Mouse (Mus musculus): ENCODE results near the gene Syt1. TPM values are rescaled to one million over a fixed set of nuclear protein-coding genes. Genes with fewer than 3 reads are reported as not detected.

The Syt1 gene
- polyA plus RNA-seq, 1 experiment, result not detected

DNA sequence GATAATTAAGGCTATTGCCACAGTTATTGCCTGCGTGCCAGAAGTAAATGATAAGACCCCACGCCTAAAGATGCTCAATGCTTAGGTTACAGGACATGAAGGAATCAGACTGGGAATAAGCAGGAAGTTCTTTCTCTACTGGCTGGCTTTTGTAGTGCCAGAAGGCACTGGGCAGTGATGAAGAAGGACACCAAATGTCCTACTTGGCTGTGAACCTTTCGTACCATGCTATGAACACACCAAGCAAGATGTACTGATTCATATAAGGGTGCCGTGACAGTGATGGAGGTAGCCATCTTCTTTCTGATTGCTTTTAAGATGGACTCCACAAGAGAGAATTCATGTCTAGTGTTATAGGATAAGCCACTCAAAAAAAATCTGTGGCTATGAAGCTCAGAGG, 145.2 kb downstream of the Syt1 start:
- H3K4me3 ChIP-seq (ENCODE audit: insufficient read depth, low read depth, low read length), result no peak overlapping the region

GRCm38 (mm10) chr10:108855986-108856385, 154.8 kb downstream of the Syt1 start:
- Histone ChIP-seq H3K4me1 (ENCODE audit: control insufficient read depth, insufficient read depth, insufficient read length, low read length) (no peaks in the 10 kb centered on the region), H3K27ac (replicated peaks; ENCODE audit: low read depth, low read length) (no peak overlapping the region), H3K4me3 (ENCODE audit: insufficient read depth, low read depth, low read length) (no peak overlapping the region)

More for the DNA sequence above, 145.2 kb downstream of the Syt1 start:
- Histone ChIP-seq H3K4me1 (ENCODE audit: control insufficient read depth, insufficient read depth, insufficient read length, low read length) (no peaks in the 10 kb centered on the region), H3K27ac (replicated peaks; ENCODE audit: low read depth, low read length) (no peak overlapping the region)

DNA sequence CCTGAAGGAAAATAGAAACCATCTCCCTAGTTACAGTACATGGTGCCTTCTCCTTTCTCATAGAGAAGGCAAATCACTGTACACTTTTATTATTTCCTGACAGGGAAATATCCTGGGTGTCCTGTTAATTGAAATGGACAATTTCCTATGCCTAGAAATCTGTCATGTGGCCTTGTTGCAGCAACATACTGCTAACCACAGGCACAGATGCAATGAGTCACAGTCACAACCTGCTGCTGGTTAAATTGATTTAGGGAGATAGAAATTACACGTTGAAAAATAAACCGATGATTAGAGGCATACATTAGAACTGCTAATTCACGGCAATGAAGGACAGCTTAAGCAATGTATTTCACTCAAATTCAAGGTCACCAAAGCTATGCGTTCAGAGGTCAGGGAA, 158.0 kb downstream of the Syt1 start:
- Histone ChIP-seq H3K4me1 (ENCODE audit: control insufficient read depth, insufficient read depth, insufficient read length, low read length) (no peaks in the 10 kb centered on the region), H3K27ac (replicated peaks; ENCODE audit: low read depth, low read length) (no peak overlapping the region), H3K4me3 (ENCODE audit: insufficient read depth, low read depth, low read length) (no peak overlapping the region)

DNA sequence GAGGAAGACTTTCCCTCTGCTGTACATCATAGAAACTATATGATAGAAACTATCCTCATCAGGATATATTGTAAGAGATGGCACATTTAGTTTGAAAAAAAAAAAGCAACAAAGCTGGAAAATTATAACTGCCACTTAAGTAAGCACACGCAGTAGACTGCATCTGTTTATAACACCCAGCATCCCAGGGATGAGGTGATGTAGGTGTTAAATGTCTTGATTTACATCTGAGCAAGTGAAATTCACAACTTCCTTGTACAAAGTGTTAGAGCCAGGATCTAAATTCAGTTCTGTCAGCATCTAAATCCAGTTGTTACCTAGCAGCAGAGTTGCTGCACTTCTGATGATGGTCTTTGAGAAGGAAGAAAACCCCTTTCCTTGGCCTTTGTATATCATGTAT, 173.3 kb downstream of the Syt1 start:
- H3K4me3 ChIP-seq (ENCODE audit: insufficient read depth, low read depth, low read length), result no peak overlapping the region
- H3K27ac ChIP-seq (replicated peaks; ENCODE audit: low read depth, low read length), result no peak overlapping the region
- H3K4me1 ChIP-seq (ENCODE audit: control insufficient read depth, insufficient read depth, insufficient read length, low read length), result no peaks in the 10 kb centered on the region

GRCm38 (mm10) chr10:108832248-108832647, 178.5 kb downstream of the Syt1 start:
- Histone ChIP-seq H3K4me1 (ENCODE audit: control insufficient read depth, insufficient read depth, insufficient read length, low read length) (no peaks in the 10 kb centered on the region), H3K27ac (replicated peaks; ENCODE audit: low read depth, low read length) (no peak overlapping the region), H3K4me3 (ENCODE audit: insufficient read depth, low read depth, low read length) (no peak overlapping the region)

- Histone ChIP-seq H3K4me3 (ENCODE audit: insufficient read depth, low read depth, low read length) (no peak overlapping the region), H3K27ac (replicated peaks; ENCODE audit: low read depth, low read length) (no peak overlapping the region), H3K4me1 (ENCODE audit: control insufficient read depth, insufficient read depth, insufficient read length, low read length) (no peaks in the 10 kb centered on the region)
Observed at GRCm38 (mm10) chr10:108831801-108832200, 179.0 kb downstream of the Syt1 start.

DNA sequence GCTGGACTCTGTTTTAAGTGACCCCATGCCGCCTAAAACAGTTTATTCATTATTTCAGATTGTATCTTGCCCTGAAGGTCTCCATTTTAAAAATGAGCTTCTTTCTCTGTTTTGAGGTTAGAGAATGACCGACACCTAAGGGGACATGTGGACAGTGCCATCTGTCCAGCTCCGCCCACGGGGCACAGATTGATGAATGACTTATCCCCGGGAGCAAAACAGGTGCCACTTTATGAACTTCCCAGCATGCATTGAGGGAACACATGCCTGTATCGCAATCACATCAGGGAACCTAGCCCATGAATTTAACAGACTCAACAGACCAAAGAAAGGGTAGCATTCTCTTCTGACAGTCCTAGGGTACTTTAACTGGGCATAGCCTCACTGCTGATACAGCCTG, 188.5 kb downstream of the Syt1 start:
- no peak overlapping the region for H3K27ac ChIP-seq (replicated peaks; ENCODE audit: low read depth, low read length)
- no peak overlapping the region for H3K4me3 ChIP-seq (ENCODE audit: insufficient read depth, low read depth, low read length)
- no peaks in the 10 kb centered on the region for H3K4me1 ChIP-seq (ENCODE audit: control insufficient read depth, insufficient read depth, insufficient read length, low read length)

- Histone ChIP-seq H3K4me1 (ENCODE audit: control insufficient read depth, insufficient read depth, insufficient read length, low read length) (no peaks in the 10 kb centered on the region), H3K4me3 (ENCODE audit: insufficient read depth, low read depth, low read length) (no peak overlapping the region), H3K27ac (replicated peaks; ENCODE audit: low read depth, low read length) (no peak overlapping the region)
Observed at GRCm38 (mm10) chr10:108815339-108815738, 195.4 kb downstream of the Syt1 start.

DNA sequence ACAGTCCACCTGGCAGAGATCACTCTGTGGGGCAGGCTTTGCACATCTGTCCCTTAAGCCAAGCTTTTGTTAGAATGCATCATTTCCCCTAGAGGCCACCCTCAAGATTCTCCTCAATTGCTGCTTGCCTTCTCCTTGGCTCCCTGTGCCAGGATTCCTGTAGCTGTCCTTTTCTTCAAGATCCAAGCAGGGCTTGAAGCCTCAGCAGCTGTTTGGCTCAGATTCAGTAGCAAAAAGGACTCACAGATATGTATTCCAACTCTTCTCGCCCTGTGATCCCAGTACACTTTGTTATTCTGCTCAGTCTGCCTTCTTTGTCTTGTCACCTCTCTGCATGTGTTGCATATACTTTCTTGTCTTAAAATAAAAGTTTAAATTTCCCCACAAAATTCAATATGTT, 206.4 kb downstream of the Syt1 start:
- Histone ChIP-seq H3K4me3 (ENCODE audit: insufficient read depth, low read depth, low read length) (no peak overlapping the region), H3K4me1 (ENCODE audit: control insufficient read depth, insufficient read depth, insufficient read length, low read length) (no peaks in the 10 kb centered on the region), H3K27ac (replicated peaks; ENCODE audit: low read depth, low read length) (no peak overlapping the region)

GRCm38 (mm10) chr10:108800776-108801175, 210.0 kb downstream of the Syt1 start:
- Histone ChIP-seq H3K27ac (replicated peaks; ENCODE audit: low read depth, low read length) (no peak overlapping the region), H3K4me1 (ENCODE audit: control insufficient read depth, insufficient read depth, insufficient read length, low read length) (no peaks in the 10 kb centered on the region)

GRCm38 (mm10) chr10:108798826-108799225, 212.0 kb downstream of the Syt1 start:
- Histone ChIP-seq H3K4me3 (ENCODE audit: insufficient read depth, low read depth, low read length) (no peak overlapping the region), H3K27ac (replicated peaks; ENCODE audit: low read depth, low read length) (no peak overlapping the region), H3K4me1 (ENCODE audit: control insufficient read depth, insufficient read depth, insufficient read length, low read length) (no peaks in the 10 kb centered on the region)

More at GRCm38 (mm10) chr10:108800776-108801175, 210.0 kb downstream of the Syt1 start:
- no peak overlapping the region for H3K4me3 ChIP-seq (ENCODE audit: insufficient read depth, low read depth, low read length)

DNA sequence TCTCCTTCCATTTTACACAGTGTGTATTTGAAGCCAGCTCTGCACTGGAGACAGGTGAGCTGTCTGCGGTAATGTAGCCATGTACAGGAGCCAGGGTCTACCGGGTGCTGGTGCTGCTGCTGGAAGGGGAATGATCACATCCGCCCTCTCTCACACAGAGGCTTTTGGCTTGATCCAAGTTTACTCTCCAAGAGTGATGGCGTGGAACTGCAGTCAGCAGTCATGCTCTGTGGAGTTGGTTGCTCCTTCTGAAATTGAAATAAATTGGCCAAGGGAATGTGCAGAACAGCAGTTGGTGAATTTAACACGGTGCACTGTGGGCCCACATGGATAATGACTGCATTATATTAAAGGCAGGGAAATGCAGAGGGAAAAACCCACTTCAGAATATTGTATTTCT, 228.0 kb downstream of the Syt1 start:
- Histone ChIP-seq H3K4me3 (ENCODE audit: insufficient read depth, low read depth, low read length) (no peak overlapping the region), H3K27ac (replicated peaks; ENCODE audit: low read depth, low read length) (no peak overlapping the region), H3K4me1 (ENCODE audit: control insufficient read depth, insufficient read depth, insufficient read length, low read length) (no peaks in the 10 kb centered on the region)

- Histone ChIP-seq H3K4me3 (ENCODE audit: insufficient read depth, low read depth, low read length) (no peak overlapping the region), H3K27ac (replicated peaks; ENCODE audit: low read depth, low read length) (no peak overlapping the region), H3K4me1 (ENCODE audit: control insufficient read depth, insufficient read depth, insufficient read length, low read length) (no peaks in the 10 kb centered on the region)
Observed at GRCm38 (mm10) chr10:108780614-108781013, 230.2 kb downstream of the Syt1 start.

GRCm38 (mm10) chr10:108776735-108777134, 234.0 kb downstream of the Syt1 start:
- Histone ChIP-seq H3K4me1 (ENCODE audit: control insufficient read depth, insufficient read depth, insufficient read length, low read length) (no peaks in the 10 kb centered on the region), H3K4me3 (ENCODE audit: insufficient read depth, low read depth, low read length) (no peak overlapping the region)

GRCm38 (mm10) chr10:108771081-108771480, 239.7 kb downstream of the Syt1 start:
- Histone ChIP-seq H3K4me1 (ENCODE audit: control insufficient read depth, insufficient read depth, insufficient read length, low read length) (no peaks in the 10 kb centered on the region), H3K4me3 (ENCODE audit: insufficient read depth, low read depth, low read length) (no peak overlapping the region), H3K27ac (replicated peaks; ENCODE audit: low read depth, low read length) (no peak overlapping the region)

More at GRCm38 (mm10) chr10:108776735-108777134, 234.0 kb downstream of the Syt1 start:
- H3K27ac ChIP-seq (replicated peaks; ENCODE audit: low read depth, low read length), result no peak overlapping the region

DNA sequence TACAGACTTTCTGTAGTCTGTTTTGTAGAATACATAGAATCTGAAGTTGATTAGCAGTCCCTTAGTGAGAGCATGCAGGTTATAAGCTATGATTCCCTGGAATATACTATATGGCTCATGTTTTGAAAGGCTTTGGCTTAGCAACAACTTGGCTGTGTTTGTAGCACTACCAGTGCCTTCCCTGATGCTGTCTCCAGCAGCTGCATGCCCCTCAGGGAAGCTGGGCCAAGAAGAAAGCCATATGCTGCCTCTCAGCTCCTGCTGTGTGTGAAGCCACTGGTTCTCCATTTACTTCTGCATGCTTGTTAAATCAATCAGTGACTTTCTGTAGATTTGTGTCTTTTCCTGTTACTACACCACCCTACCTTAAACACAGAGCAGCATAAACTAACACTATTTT, 245.2 kb downstream of the Syt1 start:
- Histone ChIP-seq H3K4me3 (ENCODE audit: insufficient read depth, low read depth, low read length) (no peak overlapping the region), H3K4me1 (ENCODE audit: control insufficient read depth, insufficient read depth, insufficient read length, low read length) (no peaks in the 10 kb centered on the region), H3K27ac (replicated peaks; ENCODE audit: low read depth, low read length) (no peak overlapping the region)

DNA sequence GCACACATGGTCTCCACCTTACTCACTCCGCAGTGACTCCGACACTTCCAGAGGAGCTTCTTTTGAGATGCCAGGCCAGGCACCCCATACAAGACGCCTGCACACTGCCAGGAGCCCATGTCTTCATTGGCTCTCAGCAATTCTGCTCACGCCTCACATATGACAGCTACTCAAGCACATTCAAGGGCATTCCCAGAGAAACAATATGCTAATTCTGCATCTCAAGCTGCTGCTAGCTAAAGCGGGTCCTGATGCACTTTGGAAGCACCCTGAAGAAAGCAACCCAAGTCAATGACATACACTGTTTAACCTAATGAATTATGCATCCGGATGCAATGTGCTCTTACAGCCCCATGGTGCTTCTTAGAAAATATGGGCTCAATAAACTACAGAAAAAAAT, 247.1 kb downstream of the Syt1 start:
- no peak overlapping the region for H3K27ac ChIP-seq (replicated peaks; ENCODE audit: low read depth, low read length)
- H3K4me3 ChIP-seq (ENCODE audit: insufficient read depth, low read depth, low read length), result no peak overlapping the region
- no peaks in the 10 kb centered on the region for H3K4me1 ChIP-seq (ENCODE audit: control insufficient read depth, insufficient read depth, insufficient read length, low read length)
